Mouse (Mus musculus) small intestine, adult 2 months (tissue): ENCODE measurements around the gene Abcg5.

Source experiments
- CTCF ChIP-seq: fragments of 200-500 bp; IDR thresholded peaks from 2 replicates; pipeline ENCODE4 v1.5.1; 2012; ENCODE audit warnings: low read depth, mild to moderate bottlenecking, control low read depth, inconsistent platforms, low read length, moderate library complexity, mixed read lengths; ENCODE audit not compliant: insufficient replicate concordance, insufficient read length; ENCODE audit errors: extremely low read depth
- POLR2A ChIP-seq: fragments of 200-500 bp; IDR thresholded peaks from 2 replicates; pipeline ENCODE4 v1.6.1; 2012; ENCODE audit warnings: low read depth, mild to moderate bottlenecking, control low read depth, inconsistent platforms, low read length, moderate library complexity

GRCm38 (mm10) chr17:84665053-84665452 is 17.8 kb downstream of the Abcg5 start:
- TF ChIP-seq CTCF (no peak), POLR2A (no peak)
